Mouse (Mus musculus) midbrain, embryonic 12.5 days (tissue): ENCODE data around the gene Angptl8. TPM values are rescaled to one million over a fixed set of nuclear protein-coding genes. Genes with fewer than 3 reads are reported as not detected.

Source experiments
- ATAC-seq: fragments of 200-750 bp; cut with Nextera tagmentation; 2 replicates; pipeline ENCODE4 v1.8.0; 2017; ENCODE audit warnings: low read depth, moderate TSS enrichment, moderate library complexity; ENCODE audit not compliant: low FRiP score
- H3K27ac ChIP-seq: fragments of 300-500 bp; sonication (generic); replicated peaks from 2 replicates; pipeline ENCODE4 v1.5.1; 2016; ENCODE audit warnings: mild to moderate bottlenecking
- H3K27me3 ChIP-seq: fragments of 300-500 bp; sonication (generic); 2 replicates; pipeline ENCODE4 v1.6.1; 2016; ENCODE audit warnings: mild to moderate bottlenecking
- H3K36me3 ChIP-seq: fragments of 300-500 bp; sonication (generic); 2 replicates; pipeline ENCODE4 v1.6.1; 2016
- H3K4me1 ChIP-seq: fragments of 300-500 bp; sonication (generic); 2 replicates; pipeline ENCODE4 v1.6.1; 2016
- H3K4me2 ChIP-seq: fragments of 300-500 bp; sonication (generic); replicated peaks from 2 replicates; pipeline ENCODE4 v1.6.1; 2016; ENCODE audit warnings: mild to moderate bottlenecking, moderate library complexity
- H3K4me3 ChIP-seq: fragments of 300-500 bp; sonication (generic); 2 replicates; pipeline ENCODE4 v1.5.1; 2016; ENCODE audit warnings: mild to moderate bottlenecking
- H3K9ac ChIP-seq: fragments of 300-500 bp; sonication (generic); replicated peaks from 2 replicates; pipeline ENCODE4 v1.6.1; 2016; ENCODE audit warnings: mild to moderate bottlenecking, moderate library complexity
- H3K9me3 ChIP-seq: fragments of 300-500 bp; sonication (generic); 2 replicates; pipeline ENCODE4 v1.6.1; 2016; ENCODE audit warnings: mild to moderate bottlenecking
- WGBS: fragments of 180-500 bp; shearing (Covaris S2); methylation state at CpG from one replicate; pipeline ENCODE4 v1.1.7; 2016; 5-methylcytosine and 5-hydroxymethylcytosine counted together
- polyA plus RNA-seq: library from polyadenylated mRNA; unstranded; fragments of >200 nt; fragmentation: Nextera tagmentation; extraction: Ambion mirVana; gene quantifications from 2 replicates; pipeline ENCODE4 v1.2.1, GENCODE M21; 2016

Angptl8 gene
- polyA plus RNA-seq, 1 experiment from 2014 or later: 0.28 TPM

- 79% methylated on average over 4 of the region's 4 CpGs for WGBS
- H3K4me2 ChIP-seq: no peak overlapping the region
- H3K36me3 ChIP-seq: 0 out of 2 replicates have a peak, but pooled peaks cover 5% of the 10 kb centered on the region
These were observed 17.2 kb upstream of the Angptl8 start for GRCm38 (mm10) chr9:21818125-21818524.

GRCm38 (mm10) chr9:21818561-21818960 is 16.7 kb upstream of the Angptl8 start:
- Histone ChIP-seq H3K9ac (no peak overlapping the region), H3K4me1 (no peaks in the 10 kb centered on the region), H3K4me3 (no peak overlapping the region), H3K27me3 (no peaks in the 10 kb centered on the region), H3K27ac (no peak overlapping the region), H3K9me3 (no peaks in the 10 kb centered on the region), H3K4me2 (no peak overlapping the region), H3K36me3 (0 out of 2 replicates have a peak, but pooled peaks cover under 1% of the 10 kb centered on the region)
- ATAC-seq: no peak
- 95% methylated on average over 6 of the region's 6 CpGs for WGBS

More at GRCm38 (mm10) chr9:21818125-21818524, 17.2 kb upstream of the Angptl8 start:
- H3K4me1 ChIP-seq: no peaks in the 10 kb centered on the region
- no peak overlapping the region for H3K4me3 ChIP-seq
- no peaks in the 10 kb centered on the region for H3K27me3 ChIP-seq
- no peak overlapping the region for H3K9ac ChIP-seq
- H3K9me3 ChIP-seq: no peaks in the 10 kb centered on the region
- ATAC-seq: no peak
- H3K27ac ChIP-seq: no peak overlapping the region

- Histone ChIP-seq H3K27me3 (no peaks in the 10 kb centered on the region), H3K36me3 (no peaks in the 10 kb centered on the region), H3K4me2 (no peak overlapping the region), H3K4me3 (no peak overlapping the region), H3K4me1 (no peaks in the 10 kb centered on the region), H3K9me3 (no peaks in the 10 kb centered on the region), H3K9ac (no peak overlapping the region), H3K27ac (no peak overlapping the region)
- WGBS: 100% methylated on average over 2 of the region's 2 CpGs
- no peak for ATAC-seq
These were observed 16.1 kb upstream of the Angptl8 start for GRCm38 (mm10) chr9:21819181-21819729.

GRCm38 (mm10) chr9:21820183-21820582 is 15.1 kb upstream of the Angptl8 start:
- no peaks in the 10 kb centered on the region for H3K36me3 ChIP-seq
- ATAC-seq: no peak
- no peaks in the 10 kb centered on the region for H3K9me3 ChIP-seq
- H3K9ac ChIP-seq: no peak overlapping the region
- H3K4me1 ChIP-seq: no peaks in the 10 kb centered on the region
- no peaks in the 10 kb centered on the region for H3K27me3 ChIP-seq
- no peak overlapping the region for H3K27ac ChIP-seq
- 92% methylated on average over 12 of the region's 12 CpGs for WGBS
- H3K4me2 ChIP-seq: no peak overlapping the region
- H3K4me3 ChIP-seq: no peak overlapping the region

GRCm38 (mm10) chr9:21822686-21823085 is 12.6 kb upstream of the Angptl8 start:
- Histone ChIP-seq H3K27ac (no peak overlapping the region), H3K4me2 (no peak overlapping the region), H3K27me3 (no peaks in the 10 kb centered on the region), H3K36me3 (no peaks in the 10 kb centered on the region), H3K4me3 (no peak overlapping the region), H3K9ac (no peak overlapping the region), H3K4me1 (no peaks in the 10 kb centered on the region), H3K9me3 (no peaks in the 10 kb centered on the region)
- no peak for ATAC-seq
- WGBS: 85% methylated on average over 6 of the region's 6 CpGs

GRCm38 (mm10) chr9:21823957-21824356 is 11.4 kb upstream of the Angptl8 start:
- H3K27ac ChIP-seq: no peak overlapping the region
- no peaks in the 10 kb centered on the region for H3K27me3 ChIP-seq
- no peaks in the 10 kb centered on the region for H3K9me3 ChIP-seq
- no peak overlapping the region for H3K4me2 ChIP-seq
- no peaks in the 10 kb centered on the region for H3K4me1 ChIP-seq
- no peaks in the 10 kb centered on the region for H3K36me3 ChIP-seq
- no peak for ATAC-seq
- 76% methylated on average over 4 of the region's 4 CpGs for WGBS
- no peak overlapping the region for H3K4me3 ChIP-seq
- no peak overlapping the region for H3K9ac ChIP-seq

GRCm38 (mm10) chr9:21824366-21824765 is 10.9 kb upstream of the Angptl8 start:
- 61% methylated on average over 10 of the region's 10 CpGs for WGBS
- no peak overlapping the region for H3K4me2 ChIP-seq
- no peak overlapping the region for H3K4me3 ChIP-seq
- H3K9me3 ChIP-seq: no peaks in the 10 kb centered on the region
- H3K36me3 ChIP-seq: 0 out of 2 replicates have a peak, but pooled peaks cover 3% of the 10 kb centered on the region
- no peak for ATAC-seq
- no peaks in the 10 kb centered on the region for H3K4me1 ChIP-seq
- no peaks in the 10 kb centered on the region for H3K27me3 ChIP-seq
- H3K9ac ChIP-seq: no peak overlapping the region
- no peak overlapping the region for H3K27ac ChIP-seq

- Histone ChIP-seq H3K4me1 (no peaks in the 10 kb centered on the region), H3K27me3 (no peaks in the 10 kb centered on the region), H3K9ac (no peak overlapping the region), H3K36me3 (0 out of 2 replicates have a peak, but pooled peaks cover 9% of the 10 kb centered on the region), H3K4me3 (no peak overlapping the region), H3K4me2 (no peak overlapping the region), H3K9me3 (no peaks in the 10 kb centered on the region), H3K27ac (no peak overlapping the region)
- whole genome bisulfite sequencing: 93% methylated on average over 14 of the region's 14 CpGs
- ATAC-seq: no peak
These were observed 5.4 kb upstream of the Angptl8 start for GRCm38 (mm10) chr9:21829834-21830460.

GRCm38 (mm10) chr9:21830461-21830850 is 4.9 kb upstream of the Angptl8 start:
- no peak for ATAC-seq
- Histone ChIP-seq H3K9ac (no peak overlapping the region), H3K4me2 (no peak overlapping the region), H3K9me3 (no peaks in the 10 kb centered on the region), H3K36me3 (0 out of 2 replicates have a peak, but pooled peaks cover 11% of the 10 kb centered on the region), H3K4me1 (no peaks in the 10 kb centered on the region), H3K27ac (no peak overlapping the region), H3K4me3 (no peak overlapping the region), H3K27me3 (no peaks in the 10 kb centered on the region)
- 87% methylated on average over 5 of the region's 5 CpGs for WGBS

GRCm38 (mm10) chr9:21830936-21831335 is 4.4 kb upstream of the Angptl8 start:
- no peak overlapping the region for H3K27ac ChIP-seq
- H3K27me3 ChIP-seq: no peaks in the 10 kb centered on the region
- no peak overlapping the region for H3K9ac ChIP-seq
- 88% methylated on average over 11 of the region's 11 CpGs for WGBS
- ATAC-seq: no peak
- H3K4me1 ChIP-seq: no peaks in the 10 kb centered on the region
- H3K9me3 ChIP-seq: no peaks in the 10 kb centered on the region
- no peak overlapping the region for H3K4me3 ChIP-seq
- no peak overlapping the region for H3K4me2 ChIP-seq
- H3K36me3 ChIP-seq: 0 out of 2 replicates have a peak, but pooled peaks cover 13% of the 10 kb centered on the region

- no peak for ATAC-seq
- H3K9me3 ChIP-seq: no peaks in the 10 kb centered on the region
- 90% methylated on average over 19 of the region's 20 CpGs for WGBS
- H3K27me3 ChIP-seq: no peaks in the 10 kb centered on the region
- H3K9ac ChIP-seq: no peak overlapping the region
- no peaks in the 10 kb centered on the region for H3K4me1 ChIP-seq
- H3K36me3 ChIP-seq: 0 out of 2 replicates have a peak, but pooled peaks cover 13% of the 10 kb centered on the region
- no peak overlapping the region for H3K4me3 ChIP-seq
- H3K4me2 ChIP-seq: no peak overlapping the region
- H3K27ac ChIP-seq: no peak overlapping the region
These were observed 3.6 kb upstream of the Angptl8 start for GRCm38 (mm10) chr9:21831558-21832240.

GRCm38 (mm10) chr9:21837690-21838089 is 2.4 kb downstream of the Angptl8 start:
- no peaks in the 10 kb centered on the region for H3K27me3 ChIP-seq
- no peak for ATAC-seq
- H3K9me3 ChIP-seq: no peaks in the 10 kb centered on the region
- no peak overlapping the region for H3K4me3 ChIP-seq
- 93% methylated on average over 2 of the region's 2 CpGs for WGBS
- H3K9ac ChIP-seq: no peak overlapping the region
- 0 out of 2 replicates have a peak, but pooled peaks cover 11% of the 10 kb centered on the region for H3K36me3 ChIP-seq
- H3K27ac ChIP-seq: no peak overlapping the region
- no peak overlapping the region for H3K4me2 ChIP-seq
- no peaks in the 10 kb centered on the region for H3K4me1 ChIP-seq
